Mouse (Mus musculus): Measurements from ENCODE around the gene Actr2. TPM values are rescaled to one million over a fixed set of nuclear protein-coding genes. Genes with fewer than 3 reads are reported as not detected.
"Not testable (repeated sequence)": the region's sequence is repeated elsewhere in the genome, so short reads cannot be mapped to it uniquely, and the experiment has no call there.

The Actr2 gene
- polyA plus RNA-seq, 1 experiment from 2014 or later: 148 TPM

GRCm38 (mm10) chr11:20138498-20139208 lies 25.9 kb upstream of the Actr2 start:
- Histone ChIP-seq H3K9me3 (replicated peaks) (no peaks in the 10 kb centered on the region), H3K4me1 (no peaks in the 10 kb centered on the region), H3K36me3 (ENCODE audit: poor library complexity, severe bottlenecking) (no peaks in the 10 kb centered on the region), H3K9ac (no peak overlapping the region), H3K4me3 (no peak overlapping the region), H3K27me3 (no peaks in the 10 kb centered on the region), H3K4me2 (no peak overlapping the region), H3K27ac (no peak overlapping the region)
- WGBS: 89% methylated on average over 6 of the region's 6 CpGs
- no peak for ATAC-seq

GRCm38 (mm10) chr11:20137872-20138271 lies 25.2 kb upstream of the Actr2 start:
- no peak overlapping the region for H3K4me3 ChIP-seq
- no peaks in the 10 kb centered on the region for H3K36me3 ChIP-seq (ENCODE audit: poor library complexity, severe bottlenecking)
- no peak overlapping the region for H3K27ac ChIP-seq
- H3K4me2 ChIP-seq: no peak overlapping the region
- H3K9ac ChIP-seq: no peak overlapping the region
- ATAC-seq: no peak
- no peaks in the 10 kb centered on the region for H3K27me3 ChIP-seq
- no peaks in the 10 kb centered on the region for H3K9me3 ChIP-seq (replicated peaks)
- WGBS: 78% methylated on average over 2 of the region's 2 CpGs
- no peaks in the 10 kb centered on the region for H3K4me1 ChIP-seq

DNA sequence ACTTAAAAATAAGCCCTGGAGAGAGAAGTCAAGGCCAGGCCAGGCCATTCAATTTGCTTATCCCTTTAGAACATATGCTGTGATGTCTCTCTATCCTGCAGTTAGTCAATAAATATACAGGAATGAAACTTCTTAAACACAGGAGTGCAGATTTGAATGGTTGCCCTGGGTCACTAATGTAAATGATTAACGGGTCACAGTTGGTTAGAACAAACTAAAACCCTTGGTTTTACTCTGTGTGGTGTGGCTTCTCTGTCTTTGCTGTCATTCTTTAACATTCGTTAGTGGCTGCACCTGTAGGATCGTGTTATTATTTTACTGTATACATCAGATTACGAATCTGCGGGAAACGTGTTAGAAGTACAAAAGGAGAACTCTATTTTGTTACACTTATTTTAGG lies 23.6 kb upstream of the Actr2 start:
- no peak overlapping the region for H3K4me2 ChIP-seq
- no peak overlapping the region for H3K27ac ChIP-seq
- no peak overlapping the region for H3K9ac ChIP-seq
- H3K36me3 ChIP-seq (ENCODE audit: poor library complexity, severe bottlenecking): no peaks in the 10 kb centered on the region
- ATAC-seq: no peak
- no peaks in the 10 kb centered on the region for H3K27me3 ChIP-seq
- H3K4me1 ChIP-seq: no peaks in the 10 kb centered on the region
- H3K9me3 ChIP-seq (replicated peaks): no peaks in the 10 kb centered on the region
- WGBS: 77% methylated on average over 6 of the region's 6 CpGs
- no peak overlapping the region for H3K4me3 ChIP-seq

GRCm38 (mm10) chr11:20134869-20135268 lies 22.2 kb upstream of the Actr2 start:
- not testable (repeated sequence) for H3K4me3 ChIP-seq; H3K27me3 ChIP-seq; H3K27ac ChIP-seq; H3K4me2 ChIP-seq; H3K9me3 ChIP-seq (replicated peaks); H3K4me1 ChIP-seq; ATAC-seq; H3K36me3 ChIP-seq (ENCODE audit: poor library complexity, severe bottlenecking); H3K9ac ChIP-seq
- 40% methylated on average over 3 of the region's 3 CpGs for WGBS

DNA sequence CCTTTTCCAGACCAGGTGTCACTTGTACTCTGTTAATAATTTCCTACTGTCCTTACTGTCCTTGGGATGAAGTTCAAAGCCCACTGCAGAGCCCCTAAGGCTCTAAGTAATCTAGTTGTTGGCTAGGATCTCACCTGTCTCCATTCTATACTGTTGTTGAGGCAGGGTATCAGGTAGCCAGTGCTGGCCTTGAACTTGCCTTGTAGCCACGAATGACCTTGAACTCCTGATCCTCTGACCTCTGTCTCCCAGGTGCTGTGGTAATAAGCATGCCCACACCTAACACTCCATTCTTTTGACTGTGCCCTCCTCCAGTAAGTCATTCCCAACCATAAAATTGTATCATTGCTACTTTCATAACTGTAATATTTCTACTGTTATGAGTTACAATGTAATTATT lies 21.0 kb upstream of the Actr2 start:
- H3K9ac ChIP-seq: no peak overlapping the region
- H3K4me2 ChIP-seq: no peak overlapping the region
- no peaks in the 10 kb centered on the region for H3K9me3 ChIP-seq (replicated peaks)
- H3K27ac ChIP-seq: no peak overlapping the region
- no peaks in the 10 kb centered on the region for H3K27me3 ChIP-seq
- WGBS: 96% methylated on average over 1 of the region's 1 CpGs
- no peaks in the 10 kb centered on the region for H3K4me1 ChIP-seq
- ATAC-seq: no peak
- H3K36me3 ChIP-seq (ENCODE audit: poor library complexity, severe bottlenecking): no peaks in the 10 kb centered on the region
- no peak overlapping the region for H3K4me3 ChIP-seq

DNA sequence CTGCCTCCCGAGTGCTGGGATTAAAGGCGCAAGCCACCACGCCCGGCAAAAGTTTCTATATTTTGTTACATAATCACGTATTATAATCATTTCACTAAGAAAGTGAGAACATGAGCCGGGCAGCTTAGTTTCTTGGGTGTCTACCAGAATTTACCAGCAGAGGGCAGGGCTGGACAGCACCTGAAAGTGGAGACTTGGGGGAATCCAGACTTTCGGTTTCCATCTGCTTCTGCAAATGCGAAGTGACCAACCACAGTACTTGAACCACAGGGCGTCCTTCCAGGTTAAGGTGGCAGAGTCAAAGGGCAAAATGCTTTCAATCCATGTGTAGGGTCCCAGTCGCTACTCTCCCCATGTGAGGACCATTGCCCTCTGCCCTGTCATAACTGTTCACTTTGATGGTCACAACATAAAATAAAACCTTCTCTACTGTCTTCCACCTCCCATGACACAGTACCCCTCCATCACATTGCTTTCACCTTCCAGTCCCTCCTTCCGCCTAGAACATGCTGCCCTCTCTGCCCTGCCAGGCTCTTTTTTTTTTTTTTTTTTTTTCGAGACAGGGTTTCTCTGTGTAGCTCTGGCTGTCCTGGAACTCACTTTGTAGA lies 20.3 kb upstream of the Actr2 start:
- no peaks in the 10 kb centered on the region for H3K36me3 ChIP-seq (ENCODE audit: poor library complexity, severe bottlenecking)
- no peak overlapping the region for H3K4me3 ChIP-seq
- WGBS: 38% methylated on average over 12 of the region's 12 CpGs
- H3K27ac ChIP-seq: no peak overlapping the region
- no peak overlapping the region for H3K9ac ChIP-seq
- H3K4me1 ChIP-seq: no peaks in the 10 kb centered on the region
- H3K4me2 ChIP-seq: no peak overlapping the region
- peak; percentile 36; the same call in 1 of the 2 replicates for ATAC-seq
- no peaks in the 10 kb centered on the region for H3K27me3 ChIP-seq
- no peaks in the 10 kb centered on the region for H3K9me3 ChIP-seq (replicated peaks)

GRCm38 (mm10) chr11:20126673-20127516 lies 14.2 kb upstream of the Actr2 start:
- WGBS: 79% methylated on average over 10 of the region's 10 CpGs
- Histone ChIP-seq H3K9ac (no peak overlapping the region), H3K4me3 (no peak overlapping the region), H3K27ac (no peak overlapping the region), H3K9me3 (replicated peaks) (no peaks in the 10 kb centered on the region), H3K4me2 (no peak overlapping the region), H3K4me1 (no peaks in the 10 kb centered on the region), H3K27me3 (no peaks in the 10 kb centered on the region), H3K36me3 (ENCODE audit: poor library complexity, severe bottlenecking) (no peaks in the 10 kb centered on the region)
- ATAC-seq: no peak

GRCm38 (mm10) chr11:20125423-20125822 lies 12.7 kb upstream of the Actr2 start:
- no peak for ATAC-seq
- no peak overlapping the region for H3K9ac ChIP-seq
- no peaks in the 10 kb centered on the region for H3K9me3 ChIP-seq (replicated peaks)
- H3K27ac ChIP-seq: no peak overlapping the region
- H3K36me3 ChIP-seq (ENCODE audit: poor library complexity, severe bottlenecking): no peaks in the 10 kb centered on the region
- WGBS: 90% methylated on average over 1 of the region's 1 CpGs
- H3K4me1 ChIP-seq: no peaks in the 10 kb centered on the region
- no peaks in the 10 kb centered on the region for H3K27me3 ChIP-seq
- no peak overlapping the region for H3K4me3 ChIP-seq
- no peak overlapping the region for H3K4me2 ChIP-seq

DNA sequence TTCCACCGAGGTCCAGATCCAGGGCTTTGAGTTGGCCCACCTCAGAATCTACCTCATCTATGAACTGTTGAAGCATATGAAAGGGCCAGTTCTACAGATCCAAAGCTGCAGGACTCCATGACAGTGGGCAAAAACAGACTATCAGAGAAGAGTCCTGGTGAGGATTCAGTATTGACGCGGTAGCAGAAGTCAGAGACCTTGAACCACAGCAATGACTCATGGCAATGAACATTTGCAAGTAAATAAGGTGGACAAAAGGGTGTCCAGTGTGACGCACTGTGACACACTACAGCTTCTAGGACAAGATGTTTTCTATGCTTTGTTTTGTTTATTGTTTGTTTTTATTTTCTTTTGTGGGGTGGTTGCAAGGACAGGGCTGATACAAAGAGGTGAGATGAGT lies 4.0 kb upstream of the Actr2 start:
- no peak for ATAC-seq
- H3K4me3 ChIP-seq: no peak overlapping the region
- no peak overlapping the region for H3K27ac ChIP-seq
- H3K36me3 ChIP-seq (ENCODE audit: poor library complexity, severe bottlenecking): no peaks in the 10 kb centered on the region
- no peak overlapping the region for H3K4me2 ChIP-seq
- no peaks in the 10 kb centered on the region for H3K27me3 ChIP-seq
- H3K4me1 ChIP-seq: peaks cover 11% of the 10 kb centered on the region
- no peak overlapping the region for H3K9ac ChIP-seq
- WGBS: 94% methylated on average over 4 of the region's 4 CpGs
- H3K9me3 ChIP-seq (replicated peaks): no peaks in the 10 kb centered on the region

GRCm38 (mm10) chr11:20116030-20116551 lies 3.4 kb upstream of the Actr2 start:
- 71% methylated on average over 5 of the region's 5 CpGs for WGBS

GRCm38 (mm10) chr11:20112006-20112740 lies 540 bp downstream of the Actr2 start:
- ATAC-seq: peak; percentile 50; the same call in 1 of the 2 replicates
- Histone ChIP-seq H3K4me1 (peaks cover 20% of the 10 kb centered on the region), H3K4me2 (peak overlapping the region; percentile 86), H3K36me3 (ENCODE audit: poor library complexity, severe bottlenecking) (peaks cover 14% of the 10 kb centered on the region), H3K27ac (peak overlapping the region; percentile 92), H3K4me3 (peak overlapping the region; percentile 89), H3K27me3 (no peaks in the 10 kb centered on the region), H3K9ac (peak overlapping the region; percentile 91), H3K9me3 (replicated peaks) (no peaks in the 10 kb centered on the region)
- 1% methylated on average over 45 of the region's 50 CpGs for WGBS

More at GRCm38 (mm10) chr11:20116030-20116551, 3.4 kb upstream of the Actr2 start:
- Histone ChIP-seq H3K4me1 (peaks cover 16% of the 10 kb centered on the region), H3K27me3 (no peaks in the 10 kb centered on the region), H3K4me2 (no peak overlapping the region), H3K36me3 (ENCODE audit: poor library complexity, severe bottlenecking) (no peaks in the 10 kb centered on the region), H3K27ac (no peak overlapping the region), H3K9me3 (replicated peaks) (no peaks in the 10 kb centered on the region), H3K4me3 (no peak overlapping the region), H3K9ac (no peak overlapping the region)
- no peak for ATAC-seq
